Mouse (Mus musculus) CD4-positive naive resting alpha-beta T cell, adult 57 days (primary cell): ENCODE measurements around the gene 4930562C15Rik. TPM values are rescaled to one million over a fixed set of nuclear protein-coding genes. Genes with fewer than 3 reads are reported as not detected.

Experiments used
- total RNA-seq: library from RNA; stranded (reverse); gene quantifications from one replicate; pipeline ENCODE4 v1.2.4, GENCODE M21; 2023

The 4930562C15Rik gene
- not detected for total RNA-seq

GRCm38 (mm10) chr16:4835191-4835590, at the start of gene 4930562C15Rik:
Gene 4930562C15Rik, plus strand, starts transcription at chr16:4835416.

GRCm38 (mm10) chr16:4789810-4790559, 45.2 kb upstream of the 4930562C15Rik start, which contains the start of gene Cdip1:
Gene Cdip1, minus strand, starts transcription at chr16:4790292.

DNA sequence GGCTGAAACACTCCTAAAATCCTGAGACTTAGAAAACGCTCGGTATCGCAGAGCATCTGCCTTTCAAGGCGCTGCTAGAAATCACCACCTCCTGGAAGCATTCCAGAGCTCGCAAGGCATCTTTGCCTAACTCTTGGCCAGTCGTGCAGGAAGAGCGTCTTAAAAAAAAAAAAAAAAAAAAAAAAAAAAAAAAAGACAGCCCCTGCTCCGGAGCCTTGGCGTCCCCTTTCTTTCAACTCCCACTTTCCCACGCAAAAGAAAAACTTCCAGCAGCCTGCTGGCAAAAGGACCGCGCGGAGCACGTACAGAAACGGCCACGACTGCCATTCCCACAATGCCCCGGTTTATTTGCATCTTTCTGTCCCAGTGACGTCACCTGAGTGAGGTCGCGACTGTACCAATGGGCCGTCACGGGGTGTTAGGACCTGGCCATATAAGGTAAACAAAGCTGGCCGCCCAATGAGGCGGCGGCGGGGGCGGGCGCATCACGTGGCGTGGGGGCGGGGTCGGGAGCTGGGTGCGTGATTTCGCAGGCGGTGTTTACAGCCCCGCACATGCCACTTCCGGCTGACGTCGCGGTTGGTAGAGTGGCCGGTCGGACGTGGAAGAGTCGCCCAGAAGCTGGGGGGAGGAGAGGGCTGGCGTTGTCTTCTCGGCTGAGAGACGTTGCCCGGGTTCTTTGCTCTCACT, 45.1 kb downstream of the 4930562C15Rik start, which contains the start of gene Ubald1:
TSS of gene Ubald1 (minus strand) at position 180 of the 690 bp plus-strand sequence.

GRCm38 (mm10) chr16:4885760-4886689, 50.8 kb downstream of the 4930562C15Rik start, which contains the start of gene Mgrn1:
Gene Mgrn1, plus strand, starts transcription at chr16:4886249.

Other genes with a start within 250 kb of the 4930562C15Rik start
- 0.62 TPM for gene Glis2, start 240.7 kb upstream of the 4930562C15Rik start, total RNA-seq
- gene Pam16, start 210.4 kb upstream of the 4930562C15Rik start, total RNA-seq: 40.4 TPM
- 0.47 TPM for gene Vasn, start 195.5 kb upstream of the 4930562C15Rik start, total RNA-seq
- 29.1 TPM for gene Dnaja3, start 195.4 kb upstream of the 4930562C15Rik start, total RNA-seq
- 191 TPM for gene Coro7, start 155.6 kb upstream of the 4930562C15Rik start, total RNA-seq
- 3.2 TPM for gene Nmral1, start 116.1 kb upstream of the 4930562C15Rik start, total RNA-seq
- 40.3 TPM for gene Hmox2, start 109.1 kb upstream of the 4930562C15Rik start, total RNA-seq
- 47.1 TPM for gene Cdip1, start 45.1 kb upstream of the 4930562C15Rik start, total RNA-seq
- 160 TPM for gene Ubald1, start 44.9 kb downstream of the 4930562C15Rik start, total RNA-seq
- gene Mgrn1, start 50.8 kb downstream of the 4930562C15Rik start, total RNA-seq: 76.2 TPM
- gene Nudt16l1, start 103.3 kb downstream of the 4930562C15Rik start, total RNA-seq: 48.4 TPM
- gene Anks3, start 128.8 kb downstream of the 4930562C15Rik start, total RNA-seq: 63.4 TPM
- not detected for gene Sept12, start 162.4 kb downstream of the 4930562C15Rik start, total RNA-seq
- gene Smim22, start 171.9 kb downstream of the 4930562C15Rik start, total RNA-seq: not detected
- 18.5 TPM for gene Rogdi, start 178.1 kb downstream of the 4930562C15Rik start, total RNA-seq
- gene Glyr1, start 214.4 kb downstream of the 4930562C15Rik start, total RNA-seq: 113 TPM
- gene Ubn1, start 214.6 kb downstream of the 4930562C15Rik start, total RNA-seq: 120 TPM